Mouse (Mus musculus): Measurements from ENCODE around the gene Hspa8. TPM values are rescaled to one million over a fixed set of nuclear protein-coding genes. Genes with fewer than 3 reads are reported as not detected.
A peak's percentile ranks its signal among the peaks of the same experiment; 100 is the strongest.

The Hspa8 gene
- polyA plus RNA-seq, 1 experiment from 2014 or later = 1,867 TPM

GRCm38 (mm10) chr9:40817325-40818028 lies 16.7 kb downstream of the Hspa8 start:
- Histone ChIP-seq H3K4me3 (no peak overlapping the region), H3K4me2 (no peak overlapping the region), H3K27ac (no peak overlapping the region), H3K36me3 (no peaks in the 10 kb centered on the region), H3K9ac (no peak overlapping the region), H3K4me1 (replicated peaks) (peaks cover 11% of the 10 kb centered on the region), H3K27me3 (no peaks in the 10 kb centered on the region), H3K9me3 (replicated peaks) (no peaks in the 10 kb centered on the region)
- ATAC-seq (replicated peaks; ENCODE audit: insufficient number of reproducible peaks, insufficient read depth, low FRiP score, low read depth) = no peak
- WGBS = 85% methylated on average over 5 of the region's 5 CpGs

GRCm38 (mm10) chr9:40825601-40826000 lies 24.8 kb downstream of the Hspa8 start:
- no peak overlapping the region for H3K4me3 ChIP-seq
- no peak overlapping the region for H3K27ac ChIP-seq
- peaks cover 11% of the 10 kb centered on the region for H3K4me1 ChIP-seq (replicated peaks)
- no peak for ATAC-seq (replicated peaks; ENCODE audit: insufficient number of reproducible peaks, insufficient read depth, low FRiP score, low read depth)
- no peaks in the 10 kb centered on the region for H3K27me3 ChIP-seq
- no peak overlapping the region for H3K9ac ChIP-seq
- H3K36me3 ChIP-seq = no peaks in the 10 kb centered on the region
- 43% methylated on average over 6 of the region's 6 CpGs for WGBS
- no peak overlapping the region for H3K4me2 ChIP-seq
- H3K9me3 ChIP-seq (replicated peaks) = no peaks in the 10 kb centered on the region

- Histone ChIP-seq H3K4me2 (no peak overlapping the region), H3K9me3 (replicated peaks) (no peaks in the 10 kb centered on the region), H3K36me3 (no peaks in the 10 kb centered on the region), H3K27ac (no peak overlapping the region), H3K9ac (no peak overlapping the region), H3K27me3 (no peaks in the 10 kb centered on the region), H3K4me1 (replicated peaks) (no peaks in the 10 kb centered on the region), H3K4me3 (no peak overlapping the region)
- 77% methylated on average over 4 of the region's 4 CpGs for WGBS
- no peak for ATAC-seq (replicated peaks; ENCODE audit: insufficient number of reproducible peaks, insufficient read depth, low FRiP score, low read depth)
Measured at GRCm38 (mm10) chr9:40827366-40827765, 26.6 kb downstream of the Hspa8 start.

GRCm38 (mm10) chr9:40834569-40834968 lies 33.8 kb downstream of the Hspa8 start:
- H3K27me3 ChIP-seq = no peaks in the 10 kb centered on the region
- no peaks in the 10 kb centered on the region for H3K36me3 ChIP-seq
- H3K4me3 ChIP-seq = no peak overlapping the region
- H3K9ac ChIP-seq = no peak overlapping the region
- H3K27ac ChIP-seq = no peak overlapping the region
- H3K4me2 ChIP-seq = 0 out of 2 replicates have a peak overlapping the region, but pooled peaks have one; percentile 9
- ATAC-seq (replicated peaks; ENCODE audit: insufficient number of reproducible peaks, insufficient read depth, low FRiP score, low read depth) = no peak
- H3K4me1 ChIP-seq (replicated peaks) = 0 out of 2 replicates have a peak, but pooled peaks cover 2% of the 10 kb centered on the region
- 9% methylated on average over 12 of the region's 12 CpGs for WGBS
- no peaks in the 10 kb centered on the region for H3K9me3 ChIP-seq (replicated peaks)

- Histone ChIP-seq H3K4me1 (replicated peaks) (0 out of 2 replicates have a peak, but pooled peaks cover 2% of the 10 kb centered on the region), H3K36me3 (no peaks in the 10 kb centered on the region), H3K9ac (no peak overlapping the region), H3K27ac (no peak overlapping the region), H3K4me3 (no peak overlapping the region), H3K9me3 (replicated peaks) (no peaks in the 10 kb centered on the region), H3K4me2 (no peak overlapping the region), H3K27me3 (no peaks in the 10 kb centered on the region)
- 85% methylated on average over 3 of the region's 3 CpGs for WGBS
- no peak for ATAC-seq (replicated peaks; ENCODE audit: insufficient number of reproducible peaks, insufficient read depth, low FRiP score, low read depth)
Measured at GRCm38 (mm10) chr9:40836681-40837080, 35.9 kb downstream of the Hspa8 start.

GRCm38 (mm10) chr9:40839662-40840061 lies 38.9 kb downstream of the Hspa8 start:
- WGBS = 45% methylated on average over 3 of the region's 3 CpGs
- no peak for ATAC-seq (replicated peaks; ENCODE audit: insufficient number of reproducible peaks, insufficient read depth, low FRiP score, low read depth)
- H3K9me3 ChIP-seq (replicated peaks) = no peaks in the 10 kb centered on the region

GRCm38 (mm10) chr9:40851515-40851914 lies 50.7 kb downstream of the Hspa8 start:
- Histone ChIP-seq H3K4me1 (replicated peaks) (no peaks in the 10 kb centered on the region), H3K4me2 (no peak overlapping the region), H3K36me3 (no peaks in the 10 kb centered on the region), H3K9ac (no peak overlapping the region), H3K9me3 (replicated peaks) (no peaks in the 10 kb centered on the region), H3K4me3 (no peak overlapping the region), H3K27ac (no peak overlapping the region), H3K27me3 (peaks cover 12% of the 10 kb centered on the region)
- 55% methylated on average over 2 of the region's 2 CpGs for WGBS
- ATAC-seq (replicated peaks; ENCODE audit: insufficient number of reproducible peaks, insufficient read depth, low FRiP score, low read depth) = no peak

More at GRCm38 (mm10) chr9:40839662-40840061, 38.9 kb downstream of the Hspa8 start:
- Histone ChIP-seq H3K27me3 (no peaks in the 10 kb centered on the region), H3K4me2 (no peak overlapping the region), H3K4me1 (replicated peaks) (0 out of 2 replicates have a peak, but pooled peaks cover 2% of the 10 kb centered on the region), H3K36me3 (no peaks in the 10 kb centered on the region), H3K27ac (no peak overlapping the region), H3K9ac (no peak overlapping the region), H3K4me3 (no peak overlapping the region)

GRCm38 (mm10) chr9:40858461-40859160 lies 57.8 kb downstream of the Hspa8 start:
- Histone ChIP-seq H3K27me3 (peaks cover 16% of the 10 kb centered on the region), H3K4me1 (replicated peaks) (0 out of 2 replicates have a peak, but pooled peaks cover 3% of the 10 kb centered on the region), H3K36me3 (no peaks in the 10 kb centered on the region), H3K4me2 (peak overlapping the region; percentile 61), H3K9me3 (replicated peaks) (no peaks in the 10 kb centered on the region), H3K4me3 (peak overlapping the region; percentile 38), H3K27ac (no peak overlapping the region), H3K9ac (0 out of 2 replicates have a peak overlapping the region, but pooled peaks have one; percentile 0)
- 12% methylated on average over 21 of the region's 21 CpGs for WGBS
- ATAC-seq (replicated peaks; ENCODE audit: insufficient number of reproducible peaks, insufficient read depth, low FRiP score, low read depth) = no peak

GRCm38 (mm10) chr9:40859196-40859595 lies 58.4 kb downstream of the Hspa8 start:
- Histone ChIP-seq H3K9ac (no peak overlapping the region), H3K36me3 (no peaks in the 10 kb centered on the region), H3K4me1 (replicated peaks) (0 out of 2 replicates have a peak, but pooled peaks cover 3% of the 10 kb centered on the region), H3K4me2 (peak overlapping the region; percentile 61), H3K27me3 (peaks cover 13% of the 10 kb centered on the region), H3K27ac (no peak overlapping the region), H3K9me3 (replicated peaks) (no peaks in the 10 kb centered on the region), H3K4me3 (peak overlapping the region; percentile 38)
- ATAC-seq (replicated peaks; ENCODE audit: insufficient number of reproducible peaks, insufficient read depth, low FRiP score, low read depth) = no peak
- WGBS = 11% methylated on average over 9 of the region's 9 CpGs
